ENCODE assay signal across 9 mouse cellular contexts in genomic region chr1:170218091-170218884, GRCm38 (mm10). TPM values are rescaled to one million over a fixed set of nuclear protein-coding genes. Genes with fewer than 3 reads are reported as not detected.
DNase-seq lines count a peak whose midpoint lies in the region; TF ChIP-seq lines count a peak whose summit lies in the region.
"Had no signal": no experiment of that assay in that cellular context is flagged by ENCODE, and none has a peak within 500 bp of the region (broad histone marks: within the 10 kb centered on the region; RNA-seq: fewer than 3 reads in every experiment).

No protein-coding gene starts in this region.

- H3K27me3 ChIP-seq in liver, adult 2 months (ENCODE audit: control insufficient read depth, insufficient read depth, low read length), result no peaks in the 10 kb centered on the region
- peaks cover 1 to 3% of the 10 kb centered on the region in 2 experiments; a peak in 2 of 4 replicates for H3K27me3 ChIP-seq in MEL (ENCODE audit: control insufficient read depth in 1 of 2, insufficient read depth in 2 of 2, low read length in 2 of 2)
- H3K27me3 ChIP-seq: lung, embryonic 15.5 days had no signal

- no peak overlapping the region for H3K9ac ChIP-seq in liver, adult 2 months (ENCODE audit: low read depth, low read length)
- H3K9ac ChIP-seq in MEL (ENCODE audit: control insufficient read depth, low read depth, low read length, poor library complexity, severe bottlenecking), result no peak overlapping the region
- H3K9ac ChIP-seq: lung, embryonic 15.5 days had no signal

- TF ChIP-seq EP300 in MEL (IDR thresholded peaks at IDR 0.05; ENCODE audit: low read depth in 1 of 2, low read length in 2 of 2), result no peak

- H3K4me3 ChIP-seq in liver, adult 2 months (ENCODE audit: insufficient read depth, low read depth, low read length), result no peak overlapping the region
- H3K4me3 ChIP-seq in MEL (ENCODE audit: control insufficient read depth in 1 of 2, insufficient read depth in 1 of 2, low read depth in 2 of 2, low read length in 2 of 2), result no peak overlapping the region
- H3K4me3 ChIP-seq: lung, embryonic 15.5 days had no signal

- H3K79me2 ChIP-seq in liver, adult 2 months (ENCODE audit: control insufficient read depth, insufficient read depth, low read length), result no peaks in the 10 kb centered on the region; the same call in 1 of the 2 replicates
- peaks cover 13% of the 10 kb centered on the region for H3K79me2 ChIP-seq in MEL (ENCODE audit: control insufficient read depth, insufficient read depth, low read length, poor library complexity)

- DNase-seq in liver, adult 2 months (ENCODE audit: extremely low read depth, low read depth, low spot score), result peak; percentile 37
- DNase-seq in liver (no peak), MEL (ENCODE audit: low read depth, low spot score) (peak; percentile 75)
- DNase-seq in c-Kit-positive CD71-positive TER-119-negative erythroid progenitor cells, embryonic 14.5 days (ENCODE audit: low read depth), result peak; percentile 20
- DNase-seq in natural killer cell, adult 2 months (ENCODE audit: low spot score in 2 of 2), result peak; percentile 54 to 60
- DNase-seq in heart, postnatal 25 days (ENCODE audit: low spot score), result no peak
- DNase-seq in testis, postnatal 14 days (ENCODE audit: low spot score), result no peak

- WGBS in liver, adult 2 months, result 80% methylated on average over 6 of the region's 6 CpGs

- no peaks in the 10 kb centered on the region for H3K36me3 ChIP-seq in liver, adult 2 months (ENCODE audit: control insufficient read depth, insufficient read depth, low read length)
- H3K36me3 ChIP-seq in MEL (ENCODE audit: control insufficient read depth in 1 of 2, insufficient read depth in 2 of 2, low read length in 2 of 2), result peaks cover 0 to 10% of the 10 kb centered on the region in 2 experiments; a peak in 2 of 4 replicates
- H3K36me3 ChIP-seq: lung, embryonic 15.5 days had no signal

- peaks cover 2% of the 10 kb centered on the region for H3K4me1 ChIP-seq in liver, adult 2 months (ENCODE audit: control insufficient read depth, insufficient read depth, low read length)
- peaks cover 3 to 5% of the 10 kb centered on the region in 2 experiments for H3K4me1 ChIP-seq in MEL (ENCODE audit: control insufficient read depth in 1 of 2, insufficient read depth in 2 of 2, low read length in 2 of 2)

- TF ChIP-seq RAD21 in MEL (IDR thresholded peaks at IDR 0.05; ENCODE audit: low read depth, low read length), result peak; percentile 75

- intact Hi-C loops in heart, postnatal 25 days (cut with DNase I), result loop anchor here (2.0 kb wide), 1 partner anchor 395 kb away; no protein-coding TSS in a partner anchor

- no peak for TF ChIP-seq CTCF in liver, adult 2 months (IDR thresholded peaks at IDR 0.05; ENCODE audit: low read depth, low read length)
- TF ChIP-seq CTCF in MEL (IDR thresholded peaks at IDR 0.05 in 2 of 3, conservative IDR thresholded peaks at IDR 0.05 in 1 of 3; ENCODE audit: control insufficient read depth in 1 of 3, insufficient read depth in 1 of 3, low read depth in 2 of 3, low read length in 3 of 3, poor library complexity in 1 of 3, severe bottlenecking in 1 of 3), result peak; percentile 33 to 81 (median 50); a peak in 5 of 6 replicates

- H3K27ac ChIP-seq in liver, adult 2 months (replicated peaks; ENCODE audit: insufficient read depth, low read depth, low read length), result no peak overlapping the region
- H3K27ac ChIP-seq in MEL (ENCODE audit: control insufficient read depth, low read depth, low read length), result no peak overlapping the region
- H3K27ac ChIP-seq: lung, embryonic 15.5 days had no signal

- no peaks in the 10 kb centered on the region for H3K9me3 ChIP-seq in MEL (replicated peaks; ENCODE audit: insufficient read depth, low read length)
- H3K9me3 ChIP-seq: lung, embryonic 15.5 days had no signal

- TF ChIP-seq POLR2A in liver, adult 2 months (IDR thresholded peaks at IDR 0.05; ENCODE audit: extremely low read depth, insufficient read depth, low read length), result no peak
- TF ChIP-seq POLR2A in MEL (IDR thresholded peaks at IDR 0.05; ENCODE audit: control insufficient read depth in 1 of 2, insufficient read depth in 1 of 2, low read depth in 1 of 2, low read length in 2 of 2, poor library complexity in 1 of 2), result no peak

TF ChIP-seq in MEL, 35 proteins besides CTCF, POLR2A, EP300 and RAD21:
- TF ChIP-seq SMC3 (IDR thresholded peaks at IDR 0.05; ENCODE audit: low read depth, low read length), result peak; percentile 82
- TF ChIP-seq SIN3A (IDR thresholded peaks at IDR 0.05; ENCODE audit: low read length), result no peak
- TF ChIP-seq ZC3H11A (IDR thresholded peaks at IDR 0.05; ENCODE audit: low read depth, low read length), result peak; percentile 60
TF ChIP-seq in MEL: peak in this region for 2.

RNA-seq across cellular contexts. Expression of gene Uhmk1, which starts 3.1 kb away (rescaled TPM):
- total RNA-seq in liver, adult 2 months (2014; rRNA removed), result 25.4 and 26.7 TPM in 2 replicates
- polyA plus RNA-seq in liver, adult 2 months (2012; rRNA removed), result 7.5 and 8.7 TPM in 2 replicates
- total RNA-seq in MEL (2012; rRNA removed), result 26.8 and 28.9 TPM in 2 replicates
- polyA plus RNA-seq in MEL (2012; ENCODE audit: insufficient read depth in 1 of 2, insufficient read length in 2 of 2, low read depth in 1 of 2, low replicate concordance in 2 of 2, missing spikeins in 1 of 2), result 10 to 100 TPM; 19.5 to 43.9 TPM
- total RNA-seq in heart, postnatal 25 days (2021), result 10 to 100 TPM; 19.7 to 21.1 TPM

RNA-seq across cellular contexts. Expression of gene Sh2d1b2, which starts 14.3 kb away (rescaled TPM):
- total RNA-seq in liver, adult 2 months (2014; rRNA removed), result not detected in 2 replicates
- not detected in 2 replicates for polyA plus RNA-seq in liver, adult 2 months (2012; rRNA removed)
- not detected in 2 replicates for total RNA-seq in MEL (2012; rRNA removed)
- polyA plus RNA-seq in MEL (2012; ENCODE audit: insufficient read depth in 1 of 2, insufficient read length in 2 of 2, low read depth in 1 of 2, low replicate concordance in 2 of 2, missing spikeins in 1 of 2), result not detected
- total RNA-seq in heart, postnatal 25 days (2021), result not detected
- polyA plus RNA-seq: intestine, embryonic 14.5 days had no signal

RNA-seq across cellular contexts. Expression of gene Uap1, which starts 43.5 kb away (rescaled TPM):
- total RNA-seq in liver, adult 2 months (2014; rRNA removed), result 22.6 and 23.6 TPM in 2 replicates
- polyA plus RNA-seq in liver, adult 2 months (2012; rRNA removed), result 14.3 and 15.9 TPM in 2 replicates
- total RNA-seq in MEL (2012; rRNA removed), result 74.5 and 87.3 TPM in 2 replicates
- polyA plus RNA-seq in MEL (2012; ENCODE audit: insufficient read depth in 1 of 2, insufficient read length in 2 of 2, low read depth in 1 of 2, low replicate concordance in 2 of 2, missing spikeins in 1 of 2), result 10 to 100 TPM in 1 of 2 experiments, not detected in 1; 80.8 TPM
- total RNA-seq in heart, postnatal 25 days (2021), result 10 to 100 TPM; 54.8 to 56.9 TPM

RNA-seq across cellular contexts. Expression of gene Sh2d1b1, which starts 58.8 kb away (rescaled TPM):
- total RNA-seq in liver, adult 2 months (2014; rRNA removed), result not detected in 2 replicates
- 0.06 TPM in 1 of 2 replicates, not detected in the other for polyA plus RNA-seq in liver, adult 2 months (2012; rRNA removed)
- not detected in 2 replicates for total RNA-seq in MEL (2012; rRNA removed)
- not detected for polyA plus RNA-seq in MEL (2012; ENCODE audit: insufficient read depth in 1 of 2, insufficient read length in 2 of 2, low read depth in 1 of 2, low replicate concordance in 2 of 2, missing spikeins in 1 of 2)
- under 1 TPM; 0.13 to 0.14 TPM for total RNA-seq in heart, postnatal 25 days (2021)

Comparison
In these comparisons a context has a peak if more than half of its experiments do, and no peak if none do; other contexts are left out.
1. DNase-seq: peak in liver, adult 2 months (single experiment), MEL (single experiment), c-Kit-positive CD71-positive TER-119-negative erythroid progenitor cells, embryonic 14.5 days (single experiment) and natural killer cell, adult 2 months (2 of 2); none in liver (single experiment), heart, postnatal 25 days (single experiment) and testis, postnatal 14 days (single experiment).